Mouse (Mus musculus) v-Abl transformed pro-B cells (cell line): ENCODE results near the gene Ptpn14.

Experiments
- in situ Hi-C, 2 experiments: fragments of 400-800 bp; cut with MboI; formaldehyde crosslinking; loops; one replicate each; pipeline ENCODE4 v1.15.1; 2025; ENCODE audit not compliant: unreplicated experiment in 2 of 2

Gene Ptpn14

GRCm38 (mm10) chr1:189860112-189860941 lies 132.3 kb downstream of the Ptpn14 start:
- in situ Hi-C loops: no loop called here

- in situ Hi-C loops: no loop called here
These were observed 132.9 kb downstream of the Ptpn14 start for GRCm38 (mm10) chr1:189860942-189861315.

DNA sequence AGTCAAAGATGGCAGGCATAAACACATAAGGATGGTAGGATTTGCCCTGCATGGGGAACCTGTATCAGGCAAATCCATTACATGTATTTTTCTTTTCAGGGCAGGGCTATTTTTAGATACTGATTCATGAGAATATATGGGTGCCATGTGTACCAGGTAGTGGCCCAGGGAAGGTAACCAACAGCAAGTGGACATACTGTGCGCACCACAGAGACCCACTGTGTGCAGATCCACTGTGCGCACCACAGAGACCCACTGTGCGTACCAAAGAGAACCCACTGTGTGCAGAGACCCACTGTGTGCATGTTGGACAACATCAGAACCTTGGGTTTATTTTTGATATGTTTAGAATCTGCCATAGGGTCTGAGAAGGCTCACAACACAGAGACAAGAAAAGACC lies 135.7 kb downstream of the Ptpn14 start:
- in situ Hi-C loops: no loop called here

GRCm38 (mm10) chr1:189864301-189864700 lies 136.2 kb downstream of the Ptpn14 start:
- in situ Hi-C loops: no loop called here

- in situ Hi-C loops: no loop called here
These were observed 136.9 kb downstream of the Ptpn14 start for GRCm38 (mm10) chr1:189864846-189865560.

- in situ Hi-C loops: no loop called here
These were observed 138.6 kb downstream of the Ptpn14 start for GRCm38 (mm10) chr1:189866621-189867020.

- in situ Hi-C loops: no loop called here
These were observed 139.0 kb downstream of the Ptpn14 start for GRCm38 (mm10) chr1:189867034-189867433.

DNA sequence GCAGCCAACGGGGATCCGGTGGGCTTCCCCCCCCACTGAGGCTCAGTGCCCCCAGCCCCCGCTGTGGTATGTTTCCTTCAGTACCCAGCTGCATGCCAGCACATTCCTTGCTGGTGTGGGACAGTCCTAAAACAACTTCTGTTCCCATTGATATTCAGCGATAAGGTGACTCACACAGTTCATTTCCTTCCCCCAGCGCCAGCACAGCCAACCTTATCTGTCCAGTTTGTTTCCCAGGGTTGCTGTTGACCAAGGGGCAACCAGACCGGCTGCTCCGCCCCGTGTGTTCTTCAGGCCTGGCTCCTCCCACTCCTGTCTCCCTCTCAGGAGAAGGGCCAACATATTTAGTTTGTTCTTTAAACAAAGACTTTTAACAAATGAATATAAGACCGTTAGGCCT lies 139.4 kb downstream of the Ptpn14 start:
- in situ Hi-C loops: no loop called here

DNA sequence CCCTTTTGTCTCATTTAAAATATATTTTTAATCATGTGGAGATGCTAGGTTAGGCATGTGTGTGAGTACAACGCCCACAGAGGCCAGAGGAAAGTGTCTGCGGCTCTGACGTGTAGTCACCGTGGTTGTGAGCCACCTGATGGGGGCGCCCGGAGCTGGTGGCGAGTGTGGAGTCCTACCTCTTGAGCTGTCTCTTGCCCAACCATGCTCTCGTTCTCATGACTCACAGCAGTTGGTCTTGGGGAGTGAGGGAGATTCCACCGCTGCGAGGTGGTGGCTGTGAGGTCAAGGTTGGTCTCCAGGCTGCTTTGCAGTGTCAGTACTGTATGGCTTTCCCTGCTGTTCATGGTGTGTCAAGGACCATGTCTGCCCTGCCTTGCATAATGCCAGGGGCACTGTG lies 140.0 kb downstream of the Ptpn14 start:
- in situ Hi-C loops: no loop called here

GRCm38 (mm10) chr1:189869651-189870270 lies 141.7 kb downstream of the Ptpn14 start:
- in situ Hi-C loops: no loop called here

DNA sequence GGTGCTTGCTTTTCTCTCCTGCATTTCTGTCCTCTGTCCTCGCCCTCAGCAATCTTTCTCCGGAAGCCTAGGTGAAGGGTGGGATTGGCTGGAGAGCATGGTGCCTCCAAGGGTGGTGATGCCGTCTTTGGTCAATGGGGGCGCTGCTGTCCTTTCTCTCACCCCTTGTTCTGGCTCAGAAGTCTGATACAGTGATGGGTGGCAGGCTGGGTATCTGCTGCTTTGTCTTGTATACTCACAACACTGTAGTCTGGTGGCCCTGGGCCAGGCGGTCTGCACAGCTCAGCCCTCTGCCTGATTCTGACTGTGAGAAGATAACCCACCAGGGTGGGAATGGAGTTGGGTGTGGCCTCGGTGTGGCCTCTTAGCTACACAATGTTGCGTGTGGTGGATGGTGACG lies 142.5 kb downstream of the Ptpn14 start:
- in situ Hi-C loops: no loop called here

DNA sequence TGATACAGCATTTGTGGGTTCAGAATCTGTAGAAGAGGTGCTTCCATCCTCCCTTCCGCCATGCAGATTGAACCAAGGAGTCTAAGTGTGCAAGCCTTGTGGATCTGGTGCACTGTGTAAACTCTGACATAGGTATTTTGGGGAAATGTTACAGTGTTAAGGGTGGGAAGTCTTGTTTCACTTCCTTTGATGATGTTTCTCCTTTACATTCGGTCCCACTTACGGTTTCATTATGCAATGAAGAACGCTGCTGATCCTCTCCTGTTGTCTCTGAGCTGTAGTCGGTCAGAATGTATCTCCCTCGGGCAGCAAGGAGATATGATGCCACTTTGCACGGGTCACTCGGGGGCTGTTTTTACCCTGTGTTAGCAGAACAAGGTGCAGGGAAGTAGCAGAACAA lies 143.6 kb downstream of the Ptpn14 start:
- in situ Hi-C loops: no loop called here

DNA sequence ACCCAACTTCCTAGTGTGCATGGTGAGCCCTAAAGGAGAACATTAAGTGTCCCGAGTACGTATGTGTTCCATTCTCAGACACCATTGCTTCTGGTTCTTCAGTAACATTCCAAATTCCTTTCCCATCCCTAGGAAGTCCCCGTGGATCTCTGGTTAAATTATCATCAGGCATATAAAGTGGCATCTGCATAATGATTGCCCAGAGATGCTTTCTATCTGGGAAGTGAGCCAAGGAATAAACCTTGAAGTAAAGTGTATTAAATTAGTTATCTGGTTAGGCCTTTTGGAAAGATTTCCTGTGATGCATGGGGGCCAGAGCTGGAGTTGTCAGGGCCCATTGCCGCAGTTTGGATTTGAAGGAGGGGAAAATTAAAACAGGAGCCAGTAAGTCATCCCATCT lies 144.0 kb downstream of the Ptpn14 start:
- in situ Hi-C loops: no loop called here

- in situ Hi-C loops: no loop called here
These were observed 145.5 kb downstream of the Ptpn14 start for GRCm38 (mm10) chr1:189873591-189873990.

GRCm38 (mm10) chr1:189875439-189875861 lies 147.4 kb downstream of the Ptpn14 start:
- in situ Hi-C loops: loop anchor here (5.0 to 25.0 kb wide), 3 partner anchors 163 to 1012 kb away; no protein-coding TSS in a partner anchor

- in situ Hi-C loops: loop anchor here (5.0 to 25.0 kb wide), 3 partner anchors 164 to 1011 kb away; no protein-coding TSS in a partner anchor
These were observed 148.1 kb downstream of the Ptpn14 start for GRCm38 (mm10) chr1:189876162-189876561.

- in situ Hi-C loops: loop anchor here (5.0 to 25.0 kb wide), 3 partner anchors 167 to 1008 kb away; no protein-coding TSS in a partner anchor
These were observed 151.1 kb downstream of the Ptpn14 start for GRCm38 (mm10) chr1:189879212-189879611.

GRCm38 (mm10) chr1:189879965-189880364 lies 151.9 kb downstream of the Ptpn14 start:
- in situ Hi-C loops: loop anchor here (5.0 to 25.0 kb wide), 6 partner anchors 168 to 1007 kb away; no protein-coding TSS in a partner anchor

DNA sequence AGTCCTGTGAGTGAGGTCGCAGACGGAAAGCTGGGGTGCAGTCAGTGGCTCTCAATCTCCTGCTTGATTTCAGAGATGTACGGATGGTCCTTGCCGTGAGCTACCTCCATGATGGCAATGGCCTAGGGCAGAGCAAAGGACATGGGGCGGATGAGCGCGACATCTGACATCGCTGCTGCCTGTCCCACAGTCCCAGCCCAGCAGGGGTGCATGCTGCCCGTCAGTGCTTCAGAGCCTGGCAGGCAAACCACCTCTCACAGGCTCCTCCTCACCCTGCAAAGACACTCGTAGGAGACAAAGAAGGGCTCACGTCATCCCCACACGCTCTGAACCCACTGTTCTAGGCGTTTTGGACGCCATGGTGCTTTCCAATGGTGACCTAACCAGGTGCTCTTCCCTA lies 152.7 kb downstream of the Ptpn14 start:
- in situ Hi-C loops: loop anchor here in 1 of 2 experiments (5.0 to 25.0 kb wide), 4 partner anchors 178 to 1007 kb away; no protein-coding TSS in a partner anchor

DNA sequence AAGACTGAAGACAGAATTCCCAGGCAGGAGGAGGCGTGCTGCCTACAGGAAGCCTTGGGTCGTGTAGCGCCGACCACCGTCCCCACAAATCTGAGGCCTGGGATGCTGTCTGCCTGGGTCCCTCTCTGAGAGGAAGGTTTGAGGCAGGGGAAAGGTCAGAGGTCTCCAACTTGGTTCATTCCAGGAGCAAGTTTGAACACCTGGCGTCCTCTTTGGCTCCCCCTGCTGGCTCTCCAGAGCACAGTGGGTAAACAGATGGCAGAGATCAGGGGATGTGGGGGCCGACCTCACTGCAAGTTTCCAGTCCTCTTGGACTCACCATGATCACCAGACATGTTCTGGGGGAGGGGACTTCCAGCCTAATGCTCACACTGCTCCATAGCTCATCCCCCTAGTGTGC lies 154.8 kb downstream of the Ptpn14 start:
- in situ Hi-C loops: loop anchor here in 1 of 2 experiments (5.0 to 25.0 kb wide), 4 partner anchors 181 to 1004 kb away; no protein-coding TSS in a partner anchor
